Mouse (Mus musculus): ENCODE measurements at regions not wholly inside any gene's neighbourhood (a gene's known extent, or its start where the extent isn't known, plus 50 kb on each side); places are given as distances from the start of the nearest gene placed in this dataset.
"Not testable (repeated sequence)": the region's sequence is repeated elsewhere in the genome, so short reads cannot be mapped to it uniquely, and the experiment has no call there.

GRCm38 (mm10) chr10:110840864-110841263 lies 78.7 kb upstream of the Csrp2 start:
- H3K9ac ChIP-seq = no peak overlapping the region
- H3K9me3 ChIP-seq (ENCODE audit: control insufficient read depth, low read length) = peaks cover 5% of the 10 kb centered on the region; the same call in 1 of the 2 replicates
- no peak overlapping the region for H3K4me3 ChIP-seq (replicated peaks; ENCODE audit: low read length)
- DNase-seq (ENCODE audit: low spot score) (no peak), ATAC-seq (ENCODE audit: low FRiP score) (no peak)
- no peaks in the 10 kb centered on the region for H3K27me3 ChIP-seq (ENCODE audit: control insufficient read depth, insufficient read depth, low read length)
- H3K4me2 ChIP-seq (replicated peaks) = no peak overlapping the region
- no peak overlapping the region for H3K27ac ChIP-seq
- 67% methylated on average over 3 of the region's 3 CpGs for WGBS
- H3K4me1 ChIP-seq (replicated peaks; ENCODE audit: control insufficient read depth, insufficient read depth, low read length) = no peaks in the 10 kb centered on the region
- H3K36me3 ChIP-seq (replicated peaks; ENCODE audit: control insufficient read depth, insufficient read depth) = no peaks in the 10 kb centered on the region

DNA sequence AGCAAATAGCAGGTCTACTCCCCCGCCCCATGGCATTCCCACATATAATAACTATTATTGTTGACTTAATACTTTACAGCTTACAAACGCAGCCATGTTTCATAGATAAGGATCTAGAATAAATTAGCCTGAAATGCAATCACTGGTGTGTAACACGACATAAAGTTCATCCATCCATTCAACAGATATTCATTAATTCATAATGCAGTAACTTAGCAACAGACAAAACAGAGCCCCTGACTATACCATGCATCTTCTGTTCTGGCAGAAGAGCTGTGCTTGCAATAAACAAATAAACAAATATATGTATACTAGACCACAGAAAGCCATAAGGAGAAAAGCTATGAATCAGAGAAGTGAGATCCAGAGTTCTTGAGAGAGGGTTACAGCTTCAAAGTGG lies 77.9 kb upstream of the Csrp2 start:
- H3K36me3 ChIP-seq (replicated peaks; ENCODE audit: control insufficient read depth, insufficient read depth) = no peaks in the 10 kb centered on the region
- no peak for DNase-seq (ENCODE audit: low spot score)

GRCm38 (mm10) chr10:110854663-110855163 lies 64.9 kb upstream of the Csrp2 start:
- WGBS = 54% methylated on average over 3 of the region's 3 CpGs
- not testable (repeated sequence) for H3K36me3 ChIP-seq (replicated peaks; ENCODE audit: control insufficient read depth, insufficient read depth); ATAC-seq (ENCODE audit: low FRiP score)

More for the DNA sequence above, 77.9 kb upstream of the Csrp2 start:
- H3K4me2 ChIP-seq (replicated peaks) = no peak overlapping the region
- H3K9me3 ChIP-seq (ENCODE audit: control insufficient read depth, low read length) = peaks cover 6% of the 10 kb centered on the region; the same call in 1 of the 2 replicates
- 69% methylated on average over 3 of the region's 3 CpGs for WGBS
- no peaks in the 10 kb centered on the region for H3K27me3 ChIP-seq (ENCODE audit: control insufficient read depth, insufficient read depth, low read length)
- ATAC-seq (ENCODE audit: low FRiP score) = no peak
- H3K9ac ChIP-seq = no peak overlapping the region
- H3K4me1 ChIP-seq (replicated peaks; ENCODE audit: control insufficient read depth, insufficient read depth, low read length) = no peaks in the 10 kb centered on the region
- H3K4me3 ChIP-seq (replicated peaks; ENCODE audit: low read length) = no peak overlapping the region
- no peak overlapping the region for H3K27ac ChIP-seq

DNA sequence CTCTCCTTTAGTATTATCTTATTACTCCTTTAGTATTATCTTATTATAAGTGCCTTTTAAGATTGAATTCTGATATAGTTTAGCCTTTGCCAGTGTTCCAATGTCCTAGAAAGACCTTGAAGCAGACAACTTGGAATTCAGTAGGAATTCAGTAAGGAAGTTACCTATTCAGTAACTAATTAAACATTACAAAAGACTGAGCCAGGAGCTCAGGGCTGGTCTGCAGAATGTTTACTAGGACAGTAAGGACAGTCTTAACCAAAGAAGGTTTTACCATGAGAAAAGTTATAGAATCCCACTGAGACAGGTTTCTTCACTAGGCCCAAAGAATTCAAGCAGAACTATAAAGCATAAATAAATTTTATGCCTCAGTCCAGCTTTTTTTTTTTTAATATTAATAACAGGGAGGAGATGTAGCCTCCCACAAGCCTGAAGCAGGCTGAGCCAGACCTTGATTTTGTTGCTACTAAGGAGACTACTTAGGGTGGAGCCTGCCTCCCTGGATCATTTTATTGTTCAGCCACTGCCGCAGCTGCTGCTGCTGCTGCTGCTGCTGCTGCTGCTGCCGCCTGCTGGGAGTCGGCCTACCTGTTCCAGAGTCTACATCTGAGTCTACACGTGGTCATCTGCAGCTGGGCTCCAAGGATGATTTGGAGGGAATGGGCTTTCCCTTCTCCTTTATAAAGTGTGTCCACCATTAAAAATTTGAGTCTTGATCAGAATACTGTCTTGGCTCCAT lies 63.8 kb upstream of the Csrp2 start:
- H3K4me1 ChIP-seq (replicated peaks; ENCODE audit: control insufficient read depth, insufficient read depth, low read length) = peaks cover 12% of the 10 kb centered on the region
- H3K27me3 ChIP-seq (ENCODE audit: control insufficient read depth, insufficient read depth, low read length); H3K4me2 ChIP-seq (replicated peaks); ATAC-seq (ENCODE audit: low FRiP score); H3K9me3 ChIP-seq (ENCODE audit: control insufficient read depth, low read length); H3K27ac ChIP-seq; H3K4me3 ChIP-seq (replicated peaks; ENCODE audit: low read length); H3K9ac ChIP-seq; H3K36me3 ChIP-seq (replicated peaks; ENCODE audit: control insufficient read depth, insufficient read depth); DNase-seq (ENCODE audit: low spot score): not testable (repeated sequence)
- WGBS = 31% methylated on average over 4 of the region's 4 CpGs

More at GRCm38 (mm10) chr10:110854663-110855163, 64.9 kb upstream of the Csrp2 start:
- H3K27ac ChIP-seq; H3K4me3 ChIP-seq (replicated peaks; ENCODE audit: low read length); H3K9ac ChIP-seq; DNase-seq (ENCODE audit: low spot score); H3K27me3 ChIP-seq (ENCODE audit: control insufficient read depth, insufficient read depth, low read length); H3K9me3 ChIP-seq (ENCODE audit: control insufficient read depth, low read length); H3K4me2 ChIP-seq (replicated peaks): not testable (repeated sequence)
- H3K4me1 ChIP-seq (replicated peaks; ENCODE audit: control insufficient read depth, insufficient read depth, low read length) = peaks cover 12% of the 10 kb centered on the region

DNA sequence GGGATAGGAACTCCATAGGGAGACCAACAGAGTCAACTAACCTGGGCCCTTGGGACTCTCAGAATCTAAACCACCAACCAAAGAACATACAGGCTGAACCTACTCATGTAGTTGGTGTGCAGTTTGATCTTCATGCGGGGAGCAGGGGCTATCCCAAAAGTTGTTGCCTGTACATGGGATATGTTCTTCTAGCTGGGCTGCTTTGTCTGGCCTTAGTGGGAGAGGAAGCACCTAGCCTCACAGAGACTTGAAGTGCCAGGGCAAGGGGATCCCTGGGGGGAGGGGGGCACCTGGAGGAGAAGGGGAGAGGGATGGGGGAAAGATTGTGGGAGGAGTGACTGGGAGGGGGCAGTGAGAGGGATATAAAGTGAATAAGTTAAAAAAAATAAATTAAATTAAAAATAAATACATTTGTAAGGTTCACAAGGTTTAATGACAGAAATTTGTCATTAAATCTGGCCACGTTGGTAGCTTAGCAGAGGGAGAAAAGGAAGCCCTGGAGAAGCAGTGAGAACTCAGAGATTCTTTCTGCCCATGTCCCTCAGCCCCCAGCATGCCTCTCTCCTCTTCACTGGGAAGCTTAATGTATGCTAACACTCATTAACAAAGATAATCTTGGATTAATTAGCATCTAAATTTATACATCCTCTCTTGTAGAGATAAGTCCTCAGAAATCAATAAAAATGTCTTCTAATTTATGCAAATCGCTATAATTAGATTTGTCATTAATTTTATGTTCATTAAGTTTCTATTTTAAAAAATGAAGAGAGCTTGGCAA lies 62.1 kb upstream of the Csrp2 start:
- DNase-seq (ENCODE audit: low spot score) (no peak), ATAC-seq (ENCODE audit: low FRiP score) (peak; percentile 78)
- no peaks in the 10 kb centered on the region for H3K27me3 ChIP-seq (ENCODE audit: control insufficient read depth, insufficient read depth, low read length)
- H3K36me3 ChIP-seq (replicated peaks; ENCODE audit: control insufficient read depth, insufficient read depth) = no peaks in the 10 kb centered on the region
- peaks cover 12% of the 10 kb centered on the region for H3K4me1 ChIP-seq (replicated peaks; ENCODE audit: control insufficient read depth, insufficient read depth, low read length)
- 69% methylated on average over 3 of the region's 3 CpGs for WGBS
- H3K9me3 ChIP-seq (ENCODE audit: control insufficient read depth, low read length) = no peaks in the 10 kb centered on the region
- H3K9ac ChIP-seq = no peak overlapping the region
- no peak overlapping the region for H3K4me3 ChIP-seq (replicated peaks; ENCODE audit: low read length)
- peak overlapping the region; percentile 85 for H3K27ac ChIP-seq
- H3K4me2 ChIP-seq (replicated peaks) = peak overlapping the region; percentile 25; the same call in 1 of the 2 replicates

DNA sequence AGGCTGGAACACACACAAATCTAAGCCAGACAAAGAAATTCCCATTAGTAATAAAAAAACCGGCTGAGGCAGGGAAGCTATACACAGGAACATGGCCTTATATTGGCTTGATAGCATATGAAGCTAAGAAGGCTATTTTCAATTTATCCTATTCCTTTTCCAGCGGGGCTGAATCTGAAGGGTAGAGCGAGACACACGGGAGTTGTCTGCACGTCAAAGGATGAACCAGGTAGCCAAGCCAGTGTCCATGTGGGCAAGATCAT lies 61.6 kb upstream of the Csrp2 start:
- Histone ChIP-seq H3K27me3 (ENCODE audit: control insufficient read depth, insufficient read depth, low read length) (no peaks in the 10 kb centered on the region), H3K9me3 (ENCODE audit: control insufficient read depth, low read length) (no peaks in the 10 kb centered on the region), H3K4me3 (replicated peaks; ENCODE audit: low read length) (no peak overlapping the region), H3K4me2 (replicated peaks) (peak overlapping the region; percentile 25; the same call in 1 of the 2 replicates), H3K9ac (peak overlapping the region; percentile 5; the same call in 1 of the 2 replicates), H3K27ac (peak overlapping the region; percentile 85), H3K36me3 (replicated peaks; ENCODE audit: control insufficient read depth, insufficient read depth) (no peaks in the 10 kb centered on the region), H3K4me1 (replicated peaks; ENCODE audit: control insufficient read depth, insufficient read depth, low read length) (peaks cover 12% of the 10 kb centered on the region)
- ATAC-seq (ENCODE audit: low FRiP score) = peak; percentile 81
- 32% methylated on average over 5 of the region's 5 CpGs for WGBS
- peak; percentile 66 for DNase-seq (ENCODE audit: low spot score)

- peak overlapping the region; percentile 25; the same call in 1 of the 2 replicates for H3K4me2 ChIP-seq (replicated peaks)
- peak overlapping the region; percentile 5; the same call in 1 of the 2 replicates for H3K9ac ChIP-seq
- DNase-seq (ENCODE audit: low spot score) (peak; percentile 47), ATAC-seq (ENCODE audit: low FRiP score) (peak; percentile 38; the same call in 1 of the 2 replicates)
- H3K4me1 ChIP-seq (replicated peaks; ENCODE audit: control insufficient read depth, insufficient read depth, low read length) = peaks cover 12% of the 10 kb centered on the region
- H3K36me3 ChIP-seq (replicated peaks; ENCODE audit: control insufficient read depth, insufficient read depth) = no peaks in the 10 kb centered on the region
- no peaks in the 10 kb centered on the region for H3K9me3 ChIP-seq (ENCODE audit: control insufficient read depth, low read length)
- whole genome bisulfite sequencing = 44% methylated on average over 4 of the region's 4 CpGs
- H3K27ac ChIP-seq = peak overlapping the region; percentile 85
- no peaks in the 10 kb centered on the region for H3K27me3 ChIP-seq (ENCODE audit: control insufficient read depth, insufficient read depth, low read length)
- no peak overlapping the region for H3K4me3 ChIP-seq (replicated peaks; ENCODE audit: low read length)
Observed at GRCm38 (mm10) chr10:110858407-110858920, 61.1 kb upstream of the Csrp2 start.

- Histone ChIP-seq H3K9ac (no peak overlapping the region), H3K36me3 (replicated peaks; ENCODE audit: control insufficient read depth, insufficient read depth) (no peaks in the 10 kb centered on the region), H3K27ac (0 out of 2 replicates have a peak overlapping the region, but pooled peaks have one; percentile 2), H3K4me1 (replicated peaks; ENCODE audit: control insufficient read depth, insufficient read depth, low read length) (peaks cover 12% of the 10 kb centered on the region), H3K27me3 (ENCODE audit: control insufficient read depth, insufficient read depth, low read length) (no peaks in the 10 kb centered on the region), H3K4me3 (replicated peaks; ENCODE audit: low read length) (no peak overlapping the region), H3K4me2 (replicated peaks) (no peak overlapping the region), H3K9me3 (ENCODE audit: control insufficient read depth, low read length) (no peaks in the 10 kb centered on the region)
- ATAC-seq (ENCODE audit: low FRiP score) (no peak), DNase-seq (ENCODE audit: low spot score) (no peak)
- WGBS = 88% methylated on average over 1 of the region's 1 CpGs
Observed at GRCm38 (mm10) chr10:110859307-110859706, 60.3 kb upstream of the Csrp2 start.
